Mouse (Mus musculus): ENCODE results near the gene Aldh1a7. TPM values are rescaled to one million over a fixed set of nuclear protein-coding genes. Genes with fewer than 3 reads are reported as not detected.

Aldh1a7 gene
- polyA plus RNA-seq, 1 experiment from 2014 or later: 2.9 TPM

Other genes starting within 250 kb of the Aldh1a7 start
- gene Aldh1a1, start 234.8 kb downstream of the Aldh1a7 start, polyA plus RNA-seq (2015; fragmentation: Nextera tagmentation; extraction: Ambion mirVana): 1.1 and 2.4 TPM in 2 replicates
- gene Tmc1, start 226.6 kb upstream of the Aldh1a7 start, polyA plus RNA-seq (2015; fragmentation: Nextera tagmentation; extraction: Ambion mirVana): 0.26 and 0.39 TPM in 2 replicates